12 mouse cellular contexts compared by ENCODE assay signal in genomic region chr4:95575411-95575911, GRCm38 (mm10).
"Had no signal": no experiment of that assay in that cellular context is flagged by ENCODE, and none has a peak within 500 bp of the region (broad histone marks: within the 10 kb centered on the region; RNA-seq: fewer than 3 reads in every experiment).

No protein-coding gene starts in this region.

- DNase-seq: layer of hippocampus, adult 9-11 months; layer of hippocampus, postnatal 36 days; liver; liver, embryonic 13.5 days; liver, postnatal 0 days; spleen, adult 18-20 months; thymus, adult 18-20 months; thymus, postnatal 14 days had no signal

- H3K4me1 ChIP-seq: limb, embryonic 12.5 days; liver, embryonic 13.5 days; midbrain, embryonic 13.5 days; neural tube, embryonic 15.5 days had no signal

- H3K9ac ChIP-seq: limb, embryonic 12.5 days; liver, embryonic 13.5 days; liver, postnatal 0 days; midbrain, embryonic 13.5 days; neural tube, embryonic 15.5 days had no signal

- H3K36me3 ChIP-seq: limb, embryonic 12.5 days; liver, embryonic 13.5 days; midbrain, embryonic 13.5 days; neural tube, embryonic 15.5 days had no signal

- ATAC-seq: liver, postnatal 0 days; midbrain, embryonic 13.5 days had no signal

- H3K4me2 ChIP-seq: limb, embryonic 12.5 days; liver, embryonic 13.5 days; midbrain, embryonic 13.5 days; neural tube, embryonic 15.5 days had no signal

- H3K27me3 ChIP-seq: limb, embryonic 12.5 days; liver, embryonic 13.5 days; midbrain, embryonic 13.5 days; neural tube, embryonic 15.5 days had no signal

- H3K4me3 ChIP-seq: limb, embryonic 12.5 days; liver, embryonic 13.5 days; midbrain, embryonic 13.5 days; neural tube, embryonic 15.5 days had no signal

- H3K27ac ChIP-seq: kidney, postnatal 0 days; limb, embryonic 12.5 days; liver, embryonic 13.5 days; midbrain, embryonic 13.5 days; neural tube, embryonic 15.5 days had no signal

- H3K9me3 ChIP-seq: limb, embryonic 12.5 days; liver, embryonic 13.5 days; midbrain, embryonic 13.5 days; neural tube, embryonic 15.5 days had no signal
